Mouse (Mus musculus): ENCODE measurements around the gene Pld4.

The Pld4 gene

GRCm38 (mm10) chr12:112767036-112767890, 6.8 kb downstream of the Pld4 start:
- no peak for DNase-seq (ENCODE audit: low read depth)

GRCm38 (mm10) chr12:112768166-112768565, 7.7 kb downstream of the Pld4 start:
- no peak for DNase-seq (ENCODE audit: low read depth)

- DNase-seq (ENCODE audit: low read depth), result no peak
Observed at GRCm38 (mm10) chr12:112769031-112769430, 8.6 kb downstream of the Pld4 start.

- DNase-seq (ENCODE audit: low read depth), result no peak
Observed at GRCm38 (mm10) chr12:112769751-112770150, 9.3 kb downstream of the Pld4 start.

GRCm38 (mm10) chr12:112770396-112770795, 9.9 kb downstream of the Pld4 start:
- no peak for DNase-seq (ENCODE audit: low read depth)

GRCm38 (mm10) chr12:112772306-112772705, 11.9 kb downstream of the Pld4 start:
- no peak for DNase-seq (ENCODE audit: low read depth)

GRCm38 (mm10) chr12:112773366-112773765, 12.9 kb downstream of the Pld4 start:
- no peak for DNase-seq (ENCODE audit: low read depth)

- no peak for DNase-seq (ENCODE audit: low read depth)
Observed at GRCm38 (mm10) chr12:112774026-112774425, 13.6 kb downstream of the Pld4 start.

- no peak for DNase-seq (ENCODE audit: low read depth)
Observed at GRCm38 (mm10) chr12:112774481-112774880, 14.0 kb downstream of the Pld4 start.

GRCm38 (mm10) chr12:112791026-112791425, 30.6 kb downstream of the Pld4 start:
- DNase-seq (ENCODE audit: low read depth), result no peak

GRCm38 (mm10) chr12:112793601-112794355, 33.3 kb downstream of the Pld4 start:
- no peak for DNase-seq (ENCODE audit: low read depth)

GRCm38 (mm10) chr12:112794356-112794816, 33.9 kb downstream of the Pld4 start:
- DNase-seq (ENCODE audit: low read depth), result no peak

- no peak for DNase-seq (ENCODE audit: low read depth)
Observed at GRCm38 (mm10) chr12:112794998-112795397, 34.5 kb downstream of the Pld4 start.

GRCm38 (mm10) chr12:112795466-112796104, 35.1 kb downstream of the Pld4 start:
- no peak for DNase-seq (ENCODE audit: low read depth)

GRCm38 (mm10) chr12:112796551-112797510, 36.4 kb downstream of the Pld4 start:
- no peak for DNase-seq (ENCODE audit: low read depth)

- DNase-seq (ENCODE audit: low read depth), result no peak
Observed at GRCm38 (mm10) chr12:112797672-112798331, 37.3 kb downstream of the Pld4 start.

GRCm38 (mm10) chr12:112798332-112798681, 37.9 kb downstream of the Pld4 start:
- DNase-seq (ENCODE audit: low read depth), result no peak

- no peak for DNase-seq (ENCODE audit: low read depth)
Observed at GRCm38 (mm10) chr12:112798716-112799115, 38.3 kb downstream of the Pld4 start.

GRCm38 (mm10) chr12:112799237-112799970, 38.9 kb downstream of the Pld4 start:
- DNase-seq (ENCODE audit: low read depth), result no peak

- DNase-seq (ENCODE audit: low read depth), result peak; percentile 90
Observed at GRCm38 (mm10) chr12:112800476-112800875, 40.0 kb downstream of the Pld4 start.

Data from naive thymus-derived CD4-positive, alpha-beta T cell, adult 2 months (primary cell).